Mouse (Mus musculus) retina, embryonic 14.5 days (tissue): ENCODE results near the gene Coa7.

Experiments used
- DNase-seq: peaks from one replicate; pipeline ENCODE4 v3.0.0-alpha.2; 2015; ENCODE audit warnings: low spot score

The Coa7 gene

DNA sequence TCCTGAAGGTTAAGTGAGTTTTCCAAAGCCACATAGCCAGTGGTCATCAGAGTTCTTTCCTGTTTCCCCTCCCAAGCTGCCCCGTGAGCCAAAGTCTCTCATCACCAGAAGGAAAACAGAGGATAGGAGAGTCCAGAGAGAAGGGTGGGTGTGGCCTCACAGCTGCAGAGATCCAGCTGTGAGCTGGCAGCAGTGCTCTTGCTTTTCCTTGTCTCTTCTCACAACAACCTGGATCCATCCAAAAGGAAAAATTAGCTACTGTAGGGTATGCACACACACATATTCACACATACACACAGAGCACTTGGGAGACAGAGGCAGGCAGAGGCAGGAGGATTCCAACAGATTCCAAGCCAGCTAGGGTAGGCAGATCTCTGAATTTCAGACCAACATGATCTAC is 58.1 kb downstream of the Coa7 start:
- no peak for DNase-seq

DNA sequence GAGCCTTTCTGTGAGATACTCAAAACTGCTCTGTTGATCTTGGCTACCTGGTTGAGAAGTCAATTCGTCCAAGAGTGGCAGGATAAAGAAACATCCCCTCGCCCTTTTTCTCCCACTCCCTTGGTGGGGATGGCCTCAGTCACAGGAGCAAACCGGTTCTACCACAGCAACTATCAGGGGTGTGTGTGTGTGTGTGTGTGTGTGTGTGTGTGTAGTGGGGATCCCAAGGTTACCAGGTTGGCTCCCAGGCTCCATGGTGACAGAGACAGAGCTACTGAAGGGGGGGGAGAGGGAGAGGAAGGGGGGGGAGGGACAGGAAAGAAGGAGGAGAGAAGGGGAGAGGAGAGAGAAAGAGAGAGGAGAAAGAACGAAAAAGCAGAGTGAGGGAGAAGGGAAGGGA is 59.2 kb downstream of the Coa7 start:
- peak; percentile 7 for DNase-seq

DNA sequence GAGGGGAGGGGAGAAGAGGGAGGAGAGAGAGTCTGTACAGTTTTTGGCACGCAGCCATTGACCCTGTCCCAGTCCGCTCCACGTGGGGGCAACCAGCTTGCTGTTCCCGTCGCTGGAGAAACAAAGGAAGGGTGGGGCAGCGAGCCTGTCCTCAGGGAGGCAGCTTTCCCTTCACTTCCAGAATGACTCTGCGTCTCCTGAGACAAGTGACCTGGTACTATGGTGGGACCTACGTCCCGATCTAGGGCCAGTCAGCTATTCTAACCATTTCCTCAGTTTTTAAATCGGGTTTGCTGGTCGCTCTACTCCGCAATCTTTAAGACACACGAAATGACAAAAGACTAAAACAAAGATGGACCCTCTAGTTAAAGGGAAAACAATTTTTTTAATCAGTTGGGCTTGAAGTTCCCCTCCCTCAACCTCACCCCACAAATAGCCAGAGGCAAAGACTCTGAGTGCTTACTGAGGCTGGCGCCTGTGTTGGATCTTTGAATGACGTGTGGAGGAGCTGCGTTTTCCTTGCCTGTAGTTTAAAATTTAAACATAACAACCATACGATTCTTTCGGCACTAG is 59.8 kb downstream of the Coa7 start:
- DNase-seq = peak; percentile 64

DNA sequence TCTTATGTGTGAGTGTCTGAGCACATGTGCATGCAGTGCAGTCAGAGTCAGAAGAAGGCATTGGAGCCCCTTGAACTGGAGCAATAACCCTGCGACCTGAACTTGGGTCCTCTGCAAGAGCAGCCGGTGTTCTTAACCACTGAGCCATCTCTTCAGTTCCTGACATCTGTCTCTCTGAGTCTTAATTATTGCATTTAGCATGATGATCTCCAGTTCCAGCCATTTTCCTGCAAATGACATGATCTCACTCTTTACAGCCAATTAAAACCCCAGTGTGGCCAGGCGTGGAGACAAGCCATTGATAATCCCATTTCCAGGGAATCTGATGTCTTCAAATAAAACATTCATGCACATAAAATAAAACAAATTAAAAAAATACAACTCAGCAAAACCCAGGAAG is 60.8 kb downstream of the Coa7 start:
- peak; percentile 30 for DNase-seq

DNA sequence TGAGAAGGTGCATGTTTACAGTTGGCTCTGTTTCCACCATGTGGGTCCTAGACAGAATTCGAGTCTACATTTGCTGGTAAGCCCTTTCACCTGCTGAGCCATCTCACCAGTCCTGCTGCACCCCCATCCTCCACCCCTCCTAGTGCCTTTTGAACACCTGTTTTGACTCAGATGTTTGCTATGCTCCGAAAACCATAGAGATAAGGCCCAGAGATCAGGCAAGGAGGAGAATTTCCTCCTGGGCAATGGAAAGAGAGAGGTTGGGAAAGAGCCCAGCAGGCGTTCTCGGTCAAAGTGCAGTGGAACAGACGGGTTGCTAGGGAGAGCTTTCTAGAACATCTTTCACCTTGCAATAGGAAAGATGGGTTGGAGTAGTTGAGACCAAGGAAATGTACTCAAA is 63.2 kb downstream of the Coa7 start:
- DNase-seq = no peak
